Mouse (Mus musculus) spleen, postnatal 14 days (tissue): ENCODE measurements at regions not wholly inside any gene's neighbourhood (a gene's known extent, or its start where the extent isn't known, plus 50 kb on each side); places are given as distances from the start of the nearest gene placed in this dataset.
A peak's percentile ranks its signal among the peaks of the same experiment; 100 is the strongest.

Experiments
- DNase-seq, 2 experiments: peaks; one replicate each; pipeline ENCODE4 v3.0.0; 2021 to 2022; ENCODE audit warnings: low spot score in 2 of 2

DNA sequence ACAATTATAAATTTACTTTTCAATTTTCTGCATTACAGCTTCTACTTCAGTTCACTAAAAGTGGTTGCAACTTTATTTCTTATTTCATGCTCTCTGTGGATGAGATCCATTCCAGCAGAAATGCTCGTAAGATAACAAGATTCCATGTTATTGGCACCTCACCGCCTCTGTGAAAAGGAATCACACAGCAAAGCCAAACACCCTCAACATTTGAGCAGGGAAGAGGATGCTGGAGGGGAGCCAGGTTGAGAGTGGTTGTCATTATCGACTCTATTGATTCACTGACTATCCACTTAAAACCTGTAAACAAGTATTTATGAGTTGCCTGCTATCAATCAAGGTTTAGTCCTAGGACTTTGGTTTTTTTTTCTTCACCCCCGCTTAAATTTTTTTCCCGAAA, 261.1 kb upstream of the Ccdc54 start:
- DNase-seq = no peak

DNA sequence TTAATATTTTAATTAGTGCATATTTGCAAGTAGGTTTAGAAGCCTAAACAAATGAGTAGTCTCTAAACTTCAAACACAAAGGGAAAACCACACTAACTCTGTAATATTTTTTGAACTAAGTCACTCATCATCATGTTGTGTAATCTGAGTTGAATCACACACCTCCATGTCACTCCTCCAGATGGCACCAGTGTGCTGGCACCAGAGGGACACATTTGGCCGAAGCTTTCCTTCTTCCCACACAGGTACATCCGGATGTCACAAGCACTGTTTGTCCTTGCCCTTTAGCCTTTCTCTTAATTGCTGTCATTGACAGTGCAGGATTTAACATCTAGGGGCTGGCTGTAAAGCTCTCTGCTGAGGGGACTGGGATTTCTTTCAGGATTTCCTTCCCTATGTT, 256.7 kb upstream of the Ccdc54 start:
- no peak for DNase-seq

DNA sequence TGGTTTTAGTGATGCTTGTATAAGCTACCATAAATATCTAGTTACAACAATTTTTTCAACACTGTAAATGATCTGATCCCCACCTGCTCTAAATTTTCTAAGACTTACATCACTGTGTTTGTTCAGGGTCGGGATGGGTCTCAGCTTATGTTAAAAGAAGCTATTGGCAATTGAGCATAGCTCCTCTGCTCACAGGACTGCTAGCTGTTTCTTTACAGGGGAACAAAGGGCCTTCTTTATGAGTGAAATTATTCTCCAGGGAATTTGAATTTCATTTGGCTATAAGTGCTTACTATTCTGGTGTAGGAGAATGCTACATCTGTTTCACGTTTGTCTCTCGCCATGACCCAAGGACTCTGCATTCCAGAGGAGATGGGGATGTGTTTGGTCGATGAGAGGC, 255.6 kb upstream of the Ccdc54 start:
- no peak for DNase-seq

DNA sequence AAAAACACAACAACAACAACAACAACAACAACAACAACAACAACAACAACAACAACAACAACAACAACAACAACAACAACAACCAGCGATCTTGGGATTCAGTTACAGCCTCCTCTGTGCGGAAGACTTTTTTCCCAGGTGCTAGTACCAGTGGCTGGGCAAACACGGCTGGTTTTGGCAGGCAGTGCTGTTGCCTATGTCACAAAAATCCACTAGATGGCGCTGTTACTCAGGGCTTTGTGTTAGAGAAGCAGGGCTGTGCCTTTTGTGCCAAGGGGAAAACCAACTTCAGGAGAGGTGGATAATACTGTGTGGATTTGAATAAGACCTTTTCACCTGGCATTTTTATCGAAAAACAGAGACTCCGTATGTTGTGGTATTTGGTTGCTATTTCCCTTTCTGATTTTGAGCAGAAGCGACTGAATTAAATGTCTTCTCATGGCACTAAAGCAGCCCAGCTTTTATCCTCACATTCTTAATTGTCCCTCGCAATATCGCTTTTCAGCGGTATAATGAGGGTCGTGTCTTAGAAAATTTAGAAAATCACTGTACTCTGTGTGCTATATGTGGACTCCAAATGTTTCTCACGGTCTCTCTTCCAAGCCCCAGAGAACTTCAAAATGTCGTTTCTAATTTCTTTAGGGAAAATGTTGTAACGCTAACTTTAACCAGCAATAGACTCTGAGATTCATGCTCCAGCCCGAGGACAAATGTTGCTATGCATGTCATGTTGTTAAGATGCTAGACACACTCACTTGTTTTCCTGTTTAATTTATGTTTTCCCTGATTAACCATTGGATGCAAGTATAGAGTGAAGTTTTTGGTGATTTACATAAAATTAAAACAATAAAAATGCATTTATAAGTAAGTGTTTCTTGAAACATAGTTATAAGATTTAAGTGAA, 251.0 kb upstream of the Ccdc54 start:
- peak in 1 of 2 experiments; percentile 6 for DNase-seq

DNA sequence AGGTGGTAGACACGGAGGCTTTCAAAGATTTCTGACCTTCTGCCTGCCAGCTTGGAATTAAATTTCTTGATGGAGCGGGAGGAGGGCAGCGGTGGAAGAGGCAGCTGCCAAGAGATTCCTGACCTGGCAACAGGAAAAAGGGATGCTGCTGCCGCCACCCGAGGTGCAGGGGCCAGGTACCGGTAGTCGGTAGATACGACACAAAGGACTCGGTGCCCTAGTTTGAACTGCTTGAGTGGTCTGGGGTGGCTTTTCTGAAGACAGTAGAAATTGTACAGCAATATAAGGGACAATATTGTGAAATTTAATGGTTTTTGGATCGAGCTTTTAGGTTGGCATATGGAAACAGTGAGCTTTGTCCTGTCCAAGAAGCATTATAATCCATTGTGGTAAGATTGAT, 250.3 kb upstream of the Ccdc54 start:
- no peak for DNase-seq

DNA sequence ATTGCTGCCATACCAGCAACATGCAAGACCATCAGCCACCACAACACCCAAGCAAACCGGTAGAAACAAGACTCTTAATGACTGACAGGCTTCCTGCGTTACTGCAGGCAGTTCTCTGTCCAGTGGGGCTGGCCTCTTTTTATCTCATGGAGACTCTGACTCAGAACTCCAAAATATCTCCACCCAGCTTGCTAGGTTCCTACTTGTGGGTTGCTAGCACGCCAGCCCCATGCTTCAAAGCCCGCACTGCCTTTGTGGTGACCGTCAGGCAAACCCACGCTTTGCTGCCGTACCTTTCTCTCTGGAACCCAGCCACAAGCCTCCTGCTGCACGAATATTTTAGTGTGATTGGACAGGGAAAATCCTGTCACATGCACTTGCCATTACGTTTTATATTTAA, 248.7 kb upstream of the Ccdc54 start:
- DNase-seq = no peak

DNA sequence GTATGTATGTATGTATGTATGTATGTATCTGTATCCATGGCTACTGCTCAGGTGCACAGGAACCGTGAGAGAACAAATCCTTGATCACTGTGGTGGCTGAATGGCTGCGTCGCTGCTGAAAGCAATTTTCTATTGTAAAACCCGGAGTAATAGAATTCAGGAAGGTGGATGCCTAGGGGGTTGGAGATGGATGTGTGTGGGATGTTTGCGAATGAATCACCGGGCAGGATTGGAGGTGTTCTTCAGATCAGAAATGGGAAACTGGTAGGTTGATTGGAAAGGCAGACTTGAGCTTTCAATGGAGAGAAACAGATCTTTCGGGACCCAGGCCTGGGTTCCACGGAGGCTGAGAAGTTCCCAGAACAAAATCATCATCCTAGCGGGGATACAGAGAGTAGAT, 246.5 kb upstream of the Ccdc54 start:
- DNase-seq = no peak

GRCm38 (mm10) chr16:50836457-50836856, 245.5 kb upstream of the Ccdc54 start:
- no peak for DNase-seq

DNA sequence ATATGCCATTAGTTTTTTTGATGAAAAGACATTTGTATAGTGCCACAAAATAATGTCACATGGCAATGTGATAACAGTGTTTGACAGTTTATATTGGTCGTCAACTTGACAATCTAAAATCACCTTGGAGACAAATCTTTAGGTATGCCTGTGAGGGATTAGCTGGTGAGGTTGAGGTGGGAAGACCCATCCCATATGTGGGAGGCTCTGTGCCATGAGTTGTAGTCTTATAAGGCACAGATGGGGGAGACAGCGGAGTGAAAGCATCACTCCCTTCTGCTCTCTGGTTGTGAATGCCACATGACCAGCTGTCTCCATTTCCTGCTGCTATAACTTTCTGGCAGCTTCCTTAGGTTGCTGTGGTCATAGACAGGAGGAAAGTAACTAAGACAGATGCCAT, 242.4 kb upstream of the Ccdc54 start:
- DNase-seq = no peak

DNA sequence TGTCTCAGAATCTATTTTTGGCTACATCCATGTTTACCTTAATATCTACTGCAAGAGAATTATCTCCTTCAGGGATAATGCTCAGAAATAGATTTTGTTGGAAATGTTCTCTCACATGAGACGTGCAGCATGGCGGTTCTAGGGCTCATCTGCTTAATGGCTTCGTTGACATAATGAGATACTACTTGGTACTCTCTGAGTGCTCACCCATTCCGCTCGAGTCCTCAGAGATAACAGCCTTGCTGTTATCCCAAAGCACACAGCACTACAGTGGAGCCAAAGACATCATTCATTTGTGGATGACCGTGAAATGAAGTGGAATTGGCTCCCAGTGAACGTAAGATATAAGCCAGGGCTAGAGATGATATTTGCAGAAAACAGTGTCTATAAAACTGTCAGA, 231.4 kb upstream of the Ccdc54 start:
- DNase-seq = no peak

DNA sequence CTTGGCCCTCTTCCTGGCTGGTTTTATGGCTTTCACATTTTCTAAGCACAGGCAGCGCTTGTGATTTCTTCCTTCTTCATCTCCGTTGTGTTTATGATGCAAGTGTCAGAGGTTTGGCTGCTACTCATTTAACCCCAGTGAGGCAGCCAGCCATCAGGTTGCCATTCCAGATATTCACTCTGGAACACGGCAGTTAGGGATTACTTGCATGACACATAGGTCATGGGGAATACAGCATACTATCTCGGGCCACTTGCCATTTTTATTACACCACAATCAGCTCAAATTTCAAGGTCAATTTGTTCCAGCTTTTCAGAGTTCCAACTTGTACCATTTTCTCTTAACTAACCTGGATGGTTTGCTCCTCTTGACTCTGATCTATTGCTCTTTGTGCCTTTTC, 223.7 kb upstream of the Ccdc54 start:
- DNase-seq = no peak

DNA sequence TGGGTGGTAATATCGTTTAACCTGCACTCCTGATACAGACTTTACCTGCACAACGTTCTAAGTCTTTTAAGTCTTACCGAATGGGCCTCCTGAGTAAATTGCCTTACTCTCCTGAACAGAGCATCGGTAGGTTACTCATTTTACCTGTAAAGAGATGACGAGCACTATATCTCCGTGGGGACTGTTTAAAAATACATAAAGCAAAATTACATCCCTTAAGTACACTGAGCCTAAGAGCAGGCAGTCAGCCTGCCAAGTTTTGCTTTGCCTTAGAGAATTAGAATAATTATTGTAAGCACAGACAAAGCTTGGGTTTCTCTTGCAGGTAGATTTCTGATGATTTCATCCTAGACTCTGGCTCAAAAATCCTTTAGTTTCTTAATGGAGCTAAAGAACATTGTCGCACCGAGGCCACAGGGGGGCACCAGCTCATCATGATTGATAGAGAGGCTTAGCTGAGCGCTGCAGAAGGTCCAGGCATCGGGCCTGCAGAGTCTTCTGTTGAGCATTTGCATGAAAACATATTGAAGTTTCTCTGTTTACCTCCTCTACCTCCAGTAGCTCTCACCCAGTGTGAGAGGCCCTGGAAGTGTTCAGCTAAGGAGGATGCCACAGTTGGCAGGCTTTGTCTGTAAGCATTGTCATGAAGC, 208.3 kb upstream of the Ccdc54 start:
- peak in 1 of 2 experiments; percentile 7 for DNase-seq

DNA sequence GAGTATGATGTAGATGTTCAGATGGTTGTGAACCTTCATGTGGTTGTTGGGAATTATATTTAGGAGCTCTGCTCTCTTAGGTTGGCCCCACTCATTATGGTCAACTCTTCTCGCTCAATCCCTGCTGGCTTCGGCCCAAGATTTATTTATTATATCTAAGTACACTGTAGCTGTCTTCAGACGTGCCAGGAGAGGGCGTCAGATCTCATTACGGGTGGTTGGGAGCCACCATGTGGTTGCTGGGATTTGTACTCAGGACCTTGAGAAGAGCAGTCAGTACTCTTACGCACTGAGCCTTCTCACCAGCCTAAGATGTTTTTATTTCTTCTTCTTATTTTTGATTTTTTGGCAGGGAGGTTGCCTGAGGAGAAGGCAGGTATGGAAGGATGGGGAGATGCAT, 207.1 kb upstream of the Ccdc54 start:
- no peak for DNase-seq

DNA sequence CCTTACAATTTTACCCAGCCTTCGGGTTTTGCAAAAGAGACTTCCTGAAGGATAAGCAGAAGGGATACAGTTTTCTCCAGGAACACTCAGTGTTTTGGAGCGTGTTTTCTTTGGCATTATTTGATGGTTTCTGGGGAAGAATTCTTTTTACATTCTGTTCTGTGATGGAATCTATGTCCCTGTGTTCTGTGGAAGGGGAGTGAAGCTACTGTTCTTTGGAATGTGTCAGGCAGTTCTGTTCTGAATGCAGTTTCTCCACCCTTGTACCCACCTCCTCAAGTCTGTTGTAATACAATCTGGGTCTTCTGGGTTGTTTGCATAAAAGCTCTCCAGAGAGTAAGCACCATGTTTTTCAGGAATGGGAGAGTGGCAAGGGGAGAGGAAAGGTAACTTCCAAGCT, 202.0 kb upstream of the Ccdc54 start:
- DNase-seq = no peak

- DNase-seq = no peak
These were observed 201.6 kb upstream of the Ccdc54 start for GRCm38 (mm10) chr16:50792506-50792905.

GRCm38 (mm10) chr16:50788702-50789101, 197.7 kb upstream of the Ccdc54 start:
- no peak for DNase-seq

GRCm38 (mm10) chr16:50786199-50786598, 195.2 kb upstream of the Ccdc54 start:
- no peak for DNase-seq

DNA sequence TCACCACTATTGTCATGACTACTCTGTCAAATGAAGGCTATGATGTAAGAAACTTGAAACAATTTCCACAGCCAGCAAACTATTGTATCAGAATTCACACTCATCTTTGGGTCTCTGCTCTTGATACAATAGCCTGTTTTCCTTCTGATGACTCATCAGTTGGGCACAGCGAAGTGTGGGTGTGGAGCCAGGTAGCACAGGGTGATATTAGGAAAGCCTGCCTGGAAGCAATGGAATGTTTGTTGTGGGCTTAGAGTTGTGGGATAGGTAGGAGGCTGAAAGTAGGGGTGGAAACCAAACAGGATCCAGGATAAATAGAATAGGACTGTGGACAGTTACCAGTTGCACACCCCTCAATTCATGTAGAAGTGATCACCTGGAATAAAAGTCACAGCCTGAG, 194.4 kb upstream of the Ccdc54 start:
- no peak for DNase-seq

DNA sequence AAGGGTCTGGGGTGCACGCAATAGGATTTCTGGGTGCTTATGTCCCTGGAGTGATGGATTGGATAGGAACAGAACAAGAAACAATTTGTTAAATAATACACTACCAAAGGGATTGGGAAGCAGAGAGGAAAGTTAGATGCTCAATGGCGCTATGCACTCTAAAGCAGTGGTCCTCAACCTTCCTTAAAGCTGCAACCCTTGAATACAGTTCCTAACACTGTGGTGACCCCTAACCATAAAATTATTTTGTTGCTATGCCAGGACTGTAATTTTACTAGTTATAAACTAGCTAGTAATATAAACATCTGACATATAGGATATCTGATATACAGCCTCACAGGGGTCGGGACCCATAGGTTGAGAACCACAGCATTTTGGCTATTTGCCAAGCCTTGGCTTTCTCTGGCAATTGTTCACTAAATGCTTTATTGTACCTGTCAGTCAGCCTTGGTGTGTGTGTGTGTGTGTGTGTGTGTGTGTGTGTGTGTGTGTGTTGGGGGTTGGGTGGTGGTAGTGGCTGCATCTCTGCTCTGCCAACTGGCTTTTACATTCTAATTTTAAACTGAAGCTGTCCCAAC, 193.8 kb upstream of the Ccdc54 start:
- no peak for DNase-seq

DNA sequence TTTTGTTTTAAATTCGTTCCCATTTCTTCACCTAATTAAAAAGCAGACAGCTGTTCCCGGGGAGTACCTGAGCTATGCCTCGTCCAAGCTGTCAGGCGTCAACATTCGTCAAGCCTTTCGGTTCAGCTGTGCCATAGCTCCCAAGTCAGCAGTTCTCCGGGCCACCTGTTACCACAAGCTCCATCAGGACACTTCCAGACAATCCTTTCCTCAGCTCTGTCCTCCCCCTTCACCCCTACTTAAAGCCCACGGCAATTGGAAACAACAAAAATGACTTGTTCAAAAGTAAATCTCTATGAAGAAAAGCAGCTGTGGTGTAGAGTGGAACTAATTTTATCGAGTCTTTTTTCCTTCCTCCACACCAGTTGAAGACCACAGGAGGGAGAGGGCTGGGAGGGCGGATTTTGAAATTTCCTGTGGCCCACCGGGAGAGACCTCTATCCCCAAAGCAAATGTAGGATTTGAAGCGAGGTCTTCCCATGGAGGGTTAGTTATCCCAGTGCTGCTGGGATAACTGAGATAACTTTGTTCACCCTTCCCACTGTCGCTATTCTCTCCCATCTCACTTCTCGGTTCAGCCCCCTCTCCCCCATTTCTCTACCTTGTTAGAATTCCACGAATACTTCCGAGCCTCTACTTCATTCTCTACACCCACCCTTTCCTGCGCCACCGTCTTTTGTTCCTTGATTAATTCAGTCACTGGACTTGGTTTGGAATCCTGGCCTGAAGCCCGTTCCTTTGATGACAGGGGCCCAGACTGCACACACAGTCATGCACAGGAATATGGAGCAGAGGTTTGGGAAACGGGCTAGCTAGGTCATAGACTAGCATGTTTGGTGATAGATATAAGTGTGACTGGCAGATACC, 193.1 kb upstream of the Ccdc54 start:
- DNase-seq = no peak

GRCm38 (mm10) chr16:50783240-50783639, 192.3 kb upstream of the Ccdc54 start:
- DNase-seq = no peak
